Mouse (Mus musculus) lung, embryonic 14.5 days (tissue): ENCODE measurements at regions not wholly inside any gene's neighbourhood (a gene's known extent, or its start where the extent isn't known, plus 50 kb on each side); places are given as distances from the start of the nearest gene placed in this dataset.
A peak's percentile ranks its signal among the peaks of the same experiment; 100 is the strongest.
"Not testable (repeated sequence)": the region's sequence is repeated elsewhere in the genome, so short reads cannot be mapped to it uniquely, and the experiment has no call there.

Source experiments
- ATAC-seq: fragments of 200-750 bp; cut with Nextera tagmentation; 2 replicates; pipeline ENCODE4 v1.8.0; 2017; ENCODE audit warnings: mild to moderate bottlenecking, moderate TSS enrichment, moderate library complexity; ENCODE audit not compliant: insufficient read depth
- DNase-seq: peaks from one replicate; pipeline ENCODE4 v3.0.0-alpha.2; 2015
- H3K27ac ChIP-seq: fragments of 300-500 bp; sonication (generic); 2 replicates; pipeline ENCODE4 v1.5.1; 2014; ENCODE audit warnings: low read depth, mild to moderate bottlenecking, moderate library complexity
- H3K27me3 ChIP-seq: fragments of 300-500 bp; sonication (generic); 2 replicates; pipeline ENCODE4 v1.6.1; 2014; ENCODE audit warnings: low read length, control low read depth; ENCODE audit not compliant: insufficient read depth
- H3K36me3 ChIP-seq: fragments of 300-500 bp; sonication (generic); 2 replicates; pipeline ENCODE4 v1.6.1; 2014; ENCODE audit warnings: control low read depth; ENCODE audit not compliant: insufficient read depth
- H3K4me1 ChIP-seq: fragments of 300-500 bp; sonication (generic); 2 replicates; pipeline ENCODE4 v1.6.1; 2014; ENCODE audit warnings: antibody characterized with exemption, control low read depth; ENCODE audit not compliant: insufficient read depth
- H3K4me2 ChIP-seq: fragments of 300-500 bp; sonication (generic); 2 replicates; pipeline ENCODE4 v1.6.1; 2014; ENCODE audit warnings: mild to moderate bottlenecking
- H3K4me3 ChIP-seq: fragments of 300-500 bp; sonication (generic); 2 replicates; pipeline ENCODE4 v1.5.1; 2014; ENCODE audit warnings: low read depth, low read length
- H3K9ac ChIP-seq: fragments of 300-500 bp; sonication (generic); 2 replicates; pipeline ENCODE4 v1.6.1; 2014
- H3K9me3 ChIP-seq: fragments of 300-500 bp; sonication (generic); 2 replicates; pipeline ENCODE4 v1.6.1; 2016; ENCODE audit warnings: low read depth, low read length, control low read depth
- CTCF ChIP-seq: IDR thresholded peaks from 2 replicates; pipeline ENCODE4 v1.5.1; 2016; ENCODE audit warnings: antibody characterized with exemption, low read depth
- WGBS: fragments of 180-500 bp; shearing (Covaris S2); extraction: QIAGEN DNeasy Blood & Tissue Kit; methylation state at CpG from one replicate; pipeline ENCODE4 v1.1.7; 2014; 5-methylcytosine and 5-hydroxymethylcytosine counted together

GRCm38 (mm10) chr10:53464581-53464980 lies 84.8 kb upstream of the Cep85l start:
- Histone ChIP-seq H3K4me3 (no peak overlapping the region), H3K27me3 (no peaks in the 10 kb centered on the region), H3K27ac (no peak overlapping the region), H3K4me2 (no peak overlapping the region), H3K9ac (no peak overlapping the region), H3K36me3 (no peaks in the 10 kb centered on the region), H3K4me1 (peaks cover 15% of the 10 kb centered on the region), H3K9me3 (no peaks in the 10 kb centered on the region)
- no peak for TF ChIP-seq CTCF
- ATAC-seq (no peak), DNase-seq (peak; percentile 9)

- TF ChIP-seq CTCF, result no peak
- Histone ChIP-seq H3K4me3 (no peak overlapping the region), H3K9ac (no peak overlapping the region), H3K4me2 (no peak overlapping the region), H3K36me3 (no peaks in the 10 kb centered on the region), H3K9me3 (no peaks in the 10 kb centered on the region), H3K27me3 (no peaks in the 10 kb centered on the region), H3K27ac (no peak overlapping the region), H3K4me1 (peaks cover 13% of the 10 kb centered on the region)
- WGBS, result 68% methylated on average over 6 of the region's 6 CpGs
- DNase-seq (peak; percentile 45), ATAC-seq (no peak)
Observed at GRCm38 (mm10) chr10:53464006-53464405, 84.3 kb upstream of the Cep85l start.

- peaks cover 13% of the 10 kb centered on the region for H3K4me1 ChIP-seq
- H3K9ac ChIP-seq, result no peak overlapping the region
- no peaks in the 10 kb centered on the region for H3K36me3 ChIP-seq
- DNase-seq (no peak), ATAC-seq (no peak)
- no peak overlapping the region for H3K27ac ChIP-seq
- H3K27me3 ChIP-seq, result no peaks in the 10 kb centered on the region
- TF ChIP-seq CTCF, result no peak
- 44% methylated on average over 3 of the region's 3 CpGs for WGBS
- H3K9me3 ChIP-seq, result no peaks in the 10 kb centered on the region
- no peak overlapping the region for H3K4me3 ChIP-seq
- no peak overlapping the region for H3K4me2 ChIP-seq
Observed at GRCm38 (mm10) chr10:53463471-53463870, 83.7 kb upstream of the Cep85l start.

GRCm38 (mm10) chr10:53462449-53463308 lies 82.9 kb upstream of the Cep85l start:
- Histone ChIP-seq H3K9me3 (no peaks in the 10 kb centered on the region), H3K27me3 (no peaks in the 10 kb centered on the region), H3K27ac (no peak overlapping the region), H3K9ac (no peak overlapping the region), H3K4me3 (no peak overlapping the region), H3K36me3 (no peaks in the 10 kb centered on the region), H3K4me1 (peaks cover 13% of the 10 kb centered on the region), H3K4me2 (no peak overlapping the region)
- ATAC-seq (no peak), DNase-seq (peak; percentile 42)
- WGBS, result 51% methylated on average over 15 of the region's 15 CpGs
- no peak for TF ChIP-seq CTCF

- TF ChIP-seq CTCF, result peak; percentile 58
- no peaks in the 10 kb centered on the region for H3K9me3 ChIP-seq
- H3K4me3 ChIP-seq, result no peak overlapping the region
- peaks cover 5% of the 10 kb centered on the region; the same call in 1 of the 2 replicates for H3K4me1 ChIP-seq
- H3K27ac ChIP-seq, result no peak overlapping the region
- no peak for ATAC-seq
- no peaks in the 10 kb centered on the region for H3K27me3 ChIP-seq
- H3K36me3 ChIP-seq, result no peaks in the 10 kb centered on the region
- no peak overlapping the region for H3K9ac ChIP-seq
- DNase-seq, result peak; percentile 57
- no peak overlapping the region for H3K4me2 ChIP-seq
- WGBS, result 61% methylated on average over 7 of the region's 7 CpGs
Observed at GRCm38 (mm10) chr10:53461070-53461781, 81.5 kb upstream of the Cep85l start.

- H3K4me2 ChIP-seq, H3K27me3 ChIP-seq, H3K27ac ChIP-seq, H3K4me1 ChIP-seq, ATAC-seq, DNase-seq, H3K9me3 ChIP-seq, H3K9ac ChIP-seq, H3K4me3 ChIP-seq, H3K36me3 ChIP-seq: not testable (repeated sequence)
- 62% methylated on average over 1 of the region's 1 CpGs for WGBS
Observed at GRCm38 (mm10) chr10:53459706-53460105, 80.0 kb upstream of the Cep85l start.

- no peak for TF ChIP-seq CTCF
- Histone ChIP-seq H3K9me3 (no peaks in the 10 kb centered on the region), H3K27ac (no peak overlapping the region), H3K4me1 (no peaks in the 10 kb centered on the region), H3K4me2 (no peak overlapping the region), H3K4me3 (no peak overlapping the region), H3K9ac (no peak overlapping the region), H3K27me3 (no peaks in the 10 kb centered on the region), H3K36me3 (no peaks in the 10 kb centered on the region)
- peak; percentile 56 for DNase-seq
- WGBS, result 23% methylated on average over 4 of the region's 4 CpGs
- peak; percentile 19; the same call in 1 of the 2 replicates for ATAC-seq
Observed at GRCm38 (mm10) chr10:53456027-53456713, 76.4 kb upstream of the Cep85l start.
